Mouse (Mus musculus) hindbrain, embryonic 15.5 days (tissue): ENCODE measurements around the gene Ptprn2. TPM values are rescaled to one million over a fixed set of nuclear protein-coding genes. Genes with fewer than 3 reads are reported as not detected.

ENCODE experiments used
- ATAC-seq: fragments of 200-750 bp; cut with Nextera tagmentation; 2 replicates; pipeline ENCODE4 v1.8.0; 2017; ENCODE audit warnings: low read depth, moderate number of reproducible peaks, moderate TSS enrichment; ENCODE audit not compliant: low FRiP score
- H3K27ac ChIP-seq: fragments of 300-500 bp; sonication (generic); replicated peaks from 2 replicates; pipeline ENCODE4 v1.5.1; 2015; ENCODE audit warnings: mild to moderate bottlenecking, inconsistent platforms
- H3K27me3 ChIP-seq: fragments of 300-500 bp; sonication (generic); 2 replicates; pipeline ENCODE4 v1.6.1; 2015; ENCODE audit warnings: control low read depth, inconsistent platforms
- H3K36me3 ChIP-seq: fragments of 300-500 bp; sonication (generic); 2 replicates; pipeline ENCODE4 v1.6.1; 2015; ENCODE audit warnings: control low read depth, inconsistent platforms
- H3K4me1 ChIP-seq: fragments of 300-500 bp; sonication (generic); replicated peaks from 2 replicates; pipeline ENCODE4 v1.6.1; 2015; ENCODE audit warnings: control low read depth, inconsistent platforms
- H3K4me2 ChIP-seq: fragments of 300-500 bp; sonication (generic); 2 replicates; pipeline ENCODE4 v1.6.1; 2015; ENCODE audit warnings: moderate library complexity, mild to moderate bottlenecking, inconsistent platforms
- H3K4me3 ChIP-seq: fragments of 300-500 bp; sonication (generic); 2 replicates; pipeline ENCODE4 v1.5.1; 2015; ENCODE audit warnings: mild to moderate bottlenecking, inconsistent platforms
- H3K9ac ChIP-seq: fragments of 300-500 bp; sonication (generic); 2 replicates; pipeline ENCODE4 v1.6.1; 2015; ENCODE audit warnings: inconsistent platforms
- H3K9me3 ChIP-seq: fragments of 300-500 bp; sonication (generic); 2 replicates; pipeline ENCODE4 v1.6.1; 2016; ENCODE audit warnings: control low read depth, inconsistent platforms
- WGBS: fragments of 180-500 bp; shearing (Covaris S2); methylation state at CpG from one replicate; pipeline ENCODE4 v1.1.7; 2015; 5-methylcytosine and 5-hydroxymethylcytosine counted together
- polyA plus RNA-seq: library from polyadenylated mRNA; unstranded; fragments of >200 nt; fragmentation: Nextera tagmentation; extraction: Ambion mirVana; gene quantifications from 2 replicates; pipeline ENCODE4 v1.2.1, GENCODE M21; 2015

Gene Ptprn2
- polyA plus RNA-seq, 1 experiment from 2014 or later, result 14.7 TPM

GRCm38 (mm10) chr12:116806089-116806488, 320.6 kb downstream of the Ptprn2 start:
- Histone ChIP-seq H3K27ac (peak overlapping the region; percentile 22; the same call in 1 of the 2 replicates), H3K36me3 (no peaks in the 10 kb centered on the region), H3K4me1 (peaks cover 17% of the 10 kb centered on the region), H3K9ac (no peak overlapping the region), H3K4me3 (no peak overlapping the region), H3K9me3 (no peaks in the 10 kb centered on the region), H3K4me2 (no peak overlapping the region), H3K27me3 (no peaks in the 10 kb centered on the region)
- 75% methylated on average over 2 of the region's 2 CpGs for WGBS
- ATAC-seq, result no peak

DNA sequence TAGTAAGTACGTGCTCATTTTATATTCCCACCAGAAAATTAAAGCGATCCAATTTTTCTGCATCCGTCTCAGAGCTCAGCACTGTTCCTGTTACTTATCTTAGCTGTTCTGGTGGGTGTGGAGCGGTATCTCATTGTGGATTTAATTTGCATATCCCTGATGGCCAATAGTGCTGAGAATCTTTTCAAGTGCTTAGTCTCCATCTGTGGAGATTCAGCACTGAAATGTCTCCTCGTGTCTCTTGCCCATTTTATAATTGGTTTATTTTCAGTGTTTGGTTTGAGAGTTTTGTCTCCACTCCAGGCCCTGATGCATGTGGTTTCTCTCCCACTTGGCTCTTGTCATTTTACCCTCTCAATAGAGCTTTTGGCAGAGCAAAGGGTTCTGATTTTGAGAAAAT, 327.5 kb downstream of the Ptprn2 start:
- 54% methylated on average over 5 of the region's 5 CpGs for WGBS
- Histone ChIP-seq H3K36me3 (no peaks in the 10 kb centered on the region), H3K4me2 (no peak overlapping the region), H3K4me1 (no peaks in the 10 kb centered on the region), H3K27ac (no peak overlapping the region), H3K4me3 (no peak overlapping the region), H3K27me3 (no peaks in the 10 kb centered on the region), H3K9me3 (no peaks in the 10 kb centered on the region), H3K9ac (no peak overlapping the region)
- no peak for ATAC-seq

GRCm38 (mm10) chr12:116819836-116820235, 334.3 kb downstream of the Ptprn2 start:
- Histone ChIP-seq H3K4me3 (no peak overlapping the region), H3K36me3 (no peaks in the 10 kb centered on the region), H3K4me2 (no peak overlapping the region), H3K27me3 (no peaks in the 10 kb centered on the region), H3K9ac (no peak overlapping the region), H3K9me3 (no peaks in the 10 kb centered on the region), H3K4me1 (no peaks in the 10 kb centered on the region), H3K27ac (no peak overlapping the region)
- ATAC-seq, result no peak
- 97% methylated on average over 2 of the region's 2 CpGs for WGBS

DNA sequence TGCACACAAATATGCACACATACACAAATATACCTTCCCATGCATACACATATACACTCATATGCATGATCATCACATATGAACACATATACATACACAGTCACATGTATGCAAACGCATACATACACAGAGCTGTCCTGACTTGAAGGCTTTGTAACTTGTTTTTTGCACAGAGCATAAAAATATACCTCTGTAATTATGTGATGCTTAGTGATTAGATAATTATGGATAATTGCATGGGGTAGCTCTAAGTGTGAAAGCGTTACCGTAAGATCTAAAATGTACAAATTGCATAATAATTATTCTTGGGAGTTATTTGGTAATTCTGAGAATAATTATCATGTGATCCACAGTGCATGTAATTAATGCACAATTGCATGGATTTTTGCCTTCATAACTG, 337.8 kb downstream of the Ptprn2 start:
- Histone ChIP-seq H3K4me3 (no peak overlapping the region), H3K9me3 (no peaks in the 10 kb centered on the region), H3K4me1 (no peaks in the 10 kb centered on the region), H3K27me3 (no peaks in the 10 kb centered on the region), H3K4me2 (no peak overlapping the region), H3K36me3 (no peaks in the 10 kb centered on the region), H3K27ac (no peak overlapping the region), H3K9ac (no peak overlapping the region)
- WGBS, result 72% methylated on average over 3 of the region's 3 CpGs
- ATAC-seq, result no peak

DNA sequence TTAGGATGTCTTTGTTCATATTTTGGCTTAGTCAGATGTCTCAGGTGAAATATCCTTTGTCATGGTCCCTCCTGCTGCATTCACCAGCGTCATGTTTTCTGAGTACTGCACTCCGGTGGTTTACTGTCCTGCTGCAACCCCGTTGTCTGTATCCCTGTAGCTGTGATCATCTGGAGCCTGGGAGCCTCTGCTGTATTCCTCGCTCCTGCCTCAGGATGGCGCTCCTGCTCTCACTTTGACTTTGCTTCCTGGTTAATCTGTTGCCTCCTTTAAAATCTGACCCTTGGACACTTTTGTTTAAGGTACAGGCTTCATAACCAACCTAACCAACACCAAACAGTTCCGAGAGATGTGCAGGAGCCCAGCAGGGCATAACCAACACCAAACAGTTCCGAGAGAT, 342.2 kb downstream of the Ptprn2 start:
- H3K9ac ChIP-seq, result no peak overlapping the region
- no peak for ATAC-seq
- WGBS, result 23% methylated on average over 7 of the region's 7 CpGs
- H3K27me3 ChIP-seq, result no peaks in the 10 kb centered on the region
- no peaks in the 10 kb centered on the region for H3K4me1 ChIP-seq
- no peak overlapping the region for H3K4me2 ChIP-seq
- H3K4me3 ChIP-seq, result no peak overlapping the region
- no peaks in the 10 kb centered on the region for H3K36me3 ChIP-seq
- H3K27ac ChIP-seq, result no peak overlapping the region
- no peaks in the 10 kb centered on the region for H3K9me3 ChIP-seq

DNA sequence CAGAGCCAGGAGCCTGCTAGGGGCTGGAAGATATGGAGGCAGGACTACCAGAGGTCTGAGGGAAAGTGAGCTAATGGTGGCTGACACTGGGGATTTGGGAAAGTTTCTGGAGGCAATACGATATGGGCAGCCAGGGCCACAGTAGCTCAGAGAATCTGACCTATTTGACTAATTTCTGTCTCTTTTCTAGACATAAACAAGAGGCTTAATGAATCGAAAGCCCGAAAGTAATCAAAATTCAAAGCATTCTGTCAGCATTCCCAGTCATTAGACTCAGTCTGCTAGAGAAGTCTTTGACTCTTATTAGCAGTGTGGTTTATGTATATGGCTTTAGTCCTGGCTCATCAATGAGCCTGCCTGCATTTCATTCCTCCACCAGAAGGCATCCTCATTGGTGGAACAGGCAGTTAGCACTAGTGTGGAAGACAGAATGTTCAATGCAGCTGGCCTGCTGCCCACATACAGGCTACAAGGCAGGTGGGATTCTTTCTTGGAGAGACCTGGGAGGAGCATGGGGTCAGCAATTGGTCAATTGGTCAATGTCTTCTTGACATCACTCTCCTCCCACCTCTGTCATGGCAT, 353.2 kb downstream of the Ptprn2 start:
- Histone ChIP-seq H3K27ac (no peak overlapping the region), H3K9ac (no peak overlapping the region), H3K4me1 (0 out of 2 replicates have a peak, but pooled peaks cover 5% of the 10 kb centered on the region), H3K27me3 (no peaks in the 10 kb centered on the region), H3K9me3 (no peaks in the 10 kb centered on the region), H3K4me3 (no peak overlapping the region), H3K4me2 (no peak overlapping the region), H3K36me3 (no peaks in the 10 kb centered on the region)
- ATAC-seq, result no peak
- 73% methylated on average over 3 of the region's 3 CpGs for WGBS

DNA sequence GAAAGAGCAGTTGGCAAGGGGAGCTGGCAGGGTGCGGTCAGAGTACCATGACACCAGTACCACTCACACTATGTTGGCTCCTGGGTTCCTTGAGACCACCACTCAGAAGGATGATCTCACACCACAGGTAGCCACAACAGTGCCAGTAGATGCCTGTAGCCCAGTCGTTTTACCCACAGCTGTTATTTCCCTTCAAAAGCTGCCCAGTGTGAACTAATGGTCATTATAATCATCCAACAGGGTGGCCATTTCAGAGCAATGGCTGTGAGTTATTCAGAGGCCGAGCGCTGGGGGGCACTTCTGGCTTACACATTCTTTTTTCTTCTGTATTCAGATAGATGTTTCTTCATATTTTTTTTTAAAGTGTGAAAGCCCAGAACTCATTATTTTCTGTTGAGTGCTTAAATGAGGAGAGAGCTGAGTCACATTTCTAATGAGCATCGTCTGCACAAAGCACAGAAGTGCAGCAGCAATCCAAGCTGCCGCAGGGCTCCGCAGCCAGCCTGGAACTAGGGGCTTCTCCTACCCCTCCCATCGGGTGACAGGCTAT, 357.3 kb downstream of the Ptprn2 start:
- no peaks in the 10 kb centered on the region for H3K36me3 ChIP-seq
- 59% methylated on average over 8 of the region's 8 CpGs for WGBS
- H3K4me1 ChIP-seq, result 0 out of 2 replicates have a peak, but pooled peaks cover 5% of the 10 kb centered on the region
- H3K9me3 ChIP-seq, result no peaks in the 10 kb centered on the region
- ATAC-seq, result peak; percentile 61; the same call in 1 of the 2 replicates
- H3K27ac ChIP-seq, result peak overlapping the region; percentile 45; the same call in 1 of the 2 replicates
- no peaks in the 10 kb centered on the region for H3K27me3 ChIP-seq
- no peak overlapping the region for H3K4me3 ChIP-seq
- H3K4me2 ChIP-seq, result no peak overlapping the region
- no peak overlapping the region for H3K9ac ChIP-seq

GRCm38 (mm10) chr12:116846220-116846619, 360.7 kb downstream of the Ptprn2 start:
- Histone ChIP-seq H3K4me2 (no peak overlapping the region), H3K9ac (no peak overlapping the region), H3K36me3 (no peaks in the 10 kb centered on the region), H3K27me3 (no peaks in the 10 kb centered on the region), H3K27ac (no peak overlapping the region), H3K9me3 (no peaks in the 10 kb centered on the region), H3K4me3 (no peak overlapping the region), H3K4me1 (0 out of 2 replicates have a peak, but pooled peaks cover 5% of the 10 kb centered on the region)
- no peak for ATAC-seq

- Histone ChIP-seq H3K9ac (no peak overlapping the region), H3K36me3 (no peaks in the 10 kb centered on the region), H3K27ac (no peak overlapping the region), H3K27me3 (no peaks in the 10 kb centered on the region), H3K4me1 (0 out of 2 replicates have a peak, but pooled peaks cover 5% of the 10 kb centered on the region), H3K9me3 (no peaks in the 10 kb centered on the region), H3K4me2 (no peak overlapping the region), H3K4me3 (no peak overlapping the region)
- ATAC-seq, result no peak
- WGBS, result 46% methylated on average over 4 of the region's 4 CpGs
Observed at GRCm38 (mm10) chr12:116847021-116847420, 361.5 kb downstream of the Ptprn2 start.

GRCm38 (mm10) chr12:116856307-116856706, 370.8 kb downstream of the Ptprn2 start:
- no peak overlapping the region for H3K9ac ChIP-seq
- H3K4me1 ChIP-seq, result no peaks in the 10 kb centered on the region
- no peak overlapping the region for H3K4me3 ChIP-seq
- WGBS, result 44% methylated on average over 7 of the region's 7 CpGs
- H3K36me3 ChIP-seq, result no peaks in the 10 kb centered on the region
- H3K9me3 ChIP-seq, result no peaks in the 10 kb centered on the region
- H3K27me3 ChIP-seq, result no peaks in the 10 kb centered on the region
- no peak overlapping the region for H3K4me2 ChIP-seq
- peak; percentile 51; the same call in 1 of the 2 replicates for ATAC-seq
- 0 out of 2 replicates have a peak overlapping the region, but pooled peaks have one; percentile 11 for H3K27ac ChIP-seq

- no peak for ATAC-seq
- Histone ChIP-seq H3K4me1 (no peaks in the 10 kb centered on the region), H3K9ac (no peak overlapping the region), H3K4me3 (no peak overlapping the region), H3K27ac (no peak overlapping the region), H3K9me3 (no peaks in the 10 kb centered on the region), H3K4me2 (no peak overlapping the region), H3K36me3 (no peaks in the 10 kb centered on the region), H3K27me3 (no peaks in the 10 kb centered on the region)
- WGBS, result 89% methylated on average over 4 of the region's 4 CpGs
Observed at GRCm38 (mm10) chr12:116861360-116862017, 376.0 kb downstream of the Ptprn2 start.

- Histone ChIP-seq H3K27ac (peak overlapping the region; percentile 35; the same call in 1 of the 2 replicates), H3K4me1 (no peaks in the 10 kb centered on the region), H3K9me3 (no peaks in the 10 kb centered on the region), H3K9ac (no peak overlapping the region), H3K4me2 (no peak overlapping the region), H3K4me3 (no peak overlapping the region), H3K27me3 (no peaks in the 10 kb centered on the region), H3K36me3 (no peaks in the 10 kb centered on the region)
- 0 out of 2 replicates have a peak, but pooled peaks have one; percentile 55 for ATAC-seq
- 59% methylated on average over 4 of the region's 4 CpGs for WGBS
Observed at GRCm38 (mm10) chr12:116863291-116863899, 377.9 kb downstream of the Ptprn2 start.
